Mouse (Mus musculus): ENCODE data around the gene Oxsm.

Gene Oxsm

GRCm38 (mm10) chr14:16249171-16249874 lies at the start of gene Oxsm, which contains the start of gene Ngly1:
Gene Oxsm, minus strand, starts transcription at chr14:16249808.
Gene Ngly1, plus strand, starts transcription at chr14:16249280.
- DNase-seq (ENCODE audit: low spot score in 2 of 2): peak; percentile 86 to 89

DNA sequence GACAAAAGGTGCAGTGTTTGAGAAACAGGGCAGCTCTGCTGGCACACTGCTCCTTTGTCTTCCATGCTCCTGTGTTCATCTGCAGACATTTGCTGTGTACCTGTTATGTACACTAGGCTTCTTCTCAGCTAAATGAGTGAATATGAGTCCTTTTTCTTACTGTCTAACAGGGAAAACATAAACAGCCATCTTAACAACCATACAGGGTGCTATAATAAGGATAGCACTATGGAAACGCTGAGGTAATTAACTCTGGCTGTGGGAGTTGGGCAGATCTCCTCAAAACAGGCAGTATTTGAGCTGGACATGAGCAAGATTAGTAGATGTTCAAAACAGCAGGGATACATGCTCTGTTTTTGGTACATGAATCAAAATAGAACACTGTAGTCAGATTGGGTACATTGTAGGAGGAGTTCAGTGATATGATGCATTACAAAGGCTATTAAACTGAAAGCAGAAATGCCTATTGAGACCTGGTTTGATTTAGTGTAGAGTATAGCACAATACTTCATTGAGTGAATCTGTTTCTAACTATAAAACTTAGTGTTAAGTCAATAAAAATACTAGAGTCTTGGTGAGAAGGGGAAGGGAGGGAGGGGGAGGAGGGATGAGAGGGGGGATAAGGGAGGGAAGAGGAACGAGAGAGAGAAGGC lies 47.3 kb upstream of the Oxsm start:
- DNase-seq (ENCODE audit: low spot score in 2 of 2): no peak

DNA sequence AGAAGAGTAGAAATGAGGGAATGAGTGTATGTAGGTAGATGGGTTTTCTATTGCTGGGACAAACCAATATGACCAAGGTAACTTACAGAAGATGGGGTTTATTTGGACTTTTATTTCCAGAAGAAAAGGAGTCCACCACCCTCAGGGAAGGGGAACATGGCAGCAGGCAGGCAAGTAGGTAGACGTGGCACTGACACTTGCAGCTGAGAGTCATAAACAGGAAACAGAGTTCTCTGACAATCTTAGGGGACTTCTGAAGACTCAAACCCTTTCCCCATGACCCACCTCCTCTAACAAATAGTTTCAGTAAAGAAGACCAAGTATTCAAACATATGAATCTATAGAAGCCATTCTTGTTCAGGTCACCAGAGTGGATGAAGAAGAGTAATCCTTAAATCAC lies 44.3 kb upstream of the Oxsm start:
- DNase-seq (ENCODE audit: low spot score in 2 of 2): no peak

GRCm38 (mm10) chr14:16293015-16293414 lies 43.4 kb upstream of the Oxsm start:
- no peak for DNase-seq (ENCODE audit: low spot score in 2 of 2)

GRCm38 (mm10) chr14:16292371-16292770 lies 42.8 kb upstream of the Oxsm start:
- no peak for DNase-seq (ENCODE audit: low spot score in 2 of 2)

DNA sequence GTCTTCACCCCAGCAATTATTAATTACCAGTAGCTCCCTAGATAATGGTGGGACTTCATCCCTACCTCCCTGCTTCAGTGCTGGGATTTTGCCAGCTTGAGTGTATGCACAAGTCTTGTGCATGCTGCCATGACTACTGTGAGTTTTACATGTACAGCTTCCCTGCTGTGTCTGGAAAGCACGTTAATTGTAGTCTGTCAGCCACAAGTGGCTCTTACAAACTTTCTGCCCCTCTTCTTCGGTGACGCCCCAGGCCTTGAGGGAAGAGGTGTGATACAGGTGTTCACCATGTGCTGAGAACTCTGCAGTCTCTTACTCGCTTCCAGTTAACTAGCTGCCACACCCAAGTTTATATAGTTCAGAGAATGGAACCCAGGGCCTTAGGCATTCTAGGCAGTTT lies 34.4 kb upstream of the Oxsm start:
- DNase-seq (ENCODE audit: low spot score in 2 of 2): no peak

GRCm38 (mm10) chr14:16279196-16279595 lies 29.6 kb upstream of the Oxsm start:
- no peak for DNase-seq (ENCODE audit: low spot score in 2 of 2)

GRCm38 (mm10) chr14:16273677-16274076 lies 24.1 kb upstream of the Oxsm start:
- DNase-seq (ENCODE audit: low spot score in 2 of 2): no peak

DNA sequence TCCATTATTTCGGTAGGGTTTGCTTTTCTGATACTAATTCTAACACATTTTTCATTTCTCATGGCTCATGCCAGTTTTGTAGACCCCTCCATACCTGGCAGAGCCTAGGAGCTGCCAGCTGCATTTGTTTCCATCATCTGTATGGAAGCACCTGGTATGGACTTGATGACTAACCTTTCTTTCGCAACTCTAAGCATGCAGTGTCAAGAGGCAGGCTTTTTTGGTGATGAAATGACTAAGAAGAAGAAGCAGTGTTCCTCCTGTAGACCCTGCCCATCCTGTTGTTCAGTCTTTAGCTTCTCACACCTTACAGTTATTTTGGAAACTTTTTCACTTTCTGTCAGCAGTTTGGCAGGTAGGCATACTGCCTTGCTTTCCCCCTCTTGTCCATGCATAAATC lies 20.2 kb upstream of the Oxsm start:
- DNase-seq (ENCODE audit: low spot score in 2 of 2): no peak

- no peak for DNase-seq (ENCODE audit: low spot score in 2 of 2)
Observed at GRCm38 (mm10) chr14:16267028-16267427, 17.4 kb upstream of the Oxsm start.

GRCm38 (mm10) chr14:16261869-16262268 lies 12.3 kb upstream of the Oxsm start:
- no peak for DNase-seq (ENCODE audit: low spot score in 2 of 2)

DNA sequence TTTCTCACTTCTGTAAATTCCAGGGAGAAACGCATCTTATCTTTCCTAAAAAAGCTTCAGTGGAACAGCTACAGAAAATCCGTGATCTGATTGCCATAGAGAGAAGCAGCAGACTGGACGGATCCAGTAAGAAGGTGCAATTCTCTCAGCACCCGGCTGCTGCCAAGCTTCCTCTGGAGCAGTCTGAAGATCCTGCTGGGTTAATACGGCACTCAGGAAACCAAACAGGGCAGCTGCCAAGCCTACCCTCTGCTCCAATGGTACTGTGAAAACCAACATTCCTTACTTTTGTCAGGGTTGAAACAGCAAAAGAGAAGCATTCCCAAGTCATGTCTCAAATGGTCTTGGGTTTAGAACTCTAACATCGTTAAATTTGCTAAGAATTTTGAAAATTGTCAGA lies 10.9 kb upstream of the Oxsm start:
- no peak for DNase-seq (ENCODE audit: low spot score in 2 of 2)

DNA sequence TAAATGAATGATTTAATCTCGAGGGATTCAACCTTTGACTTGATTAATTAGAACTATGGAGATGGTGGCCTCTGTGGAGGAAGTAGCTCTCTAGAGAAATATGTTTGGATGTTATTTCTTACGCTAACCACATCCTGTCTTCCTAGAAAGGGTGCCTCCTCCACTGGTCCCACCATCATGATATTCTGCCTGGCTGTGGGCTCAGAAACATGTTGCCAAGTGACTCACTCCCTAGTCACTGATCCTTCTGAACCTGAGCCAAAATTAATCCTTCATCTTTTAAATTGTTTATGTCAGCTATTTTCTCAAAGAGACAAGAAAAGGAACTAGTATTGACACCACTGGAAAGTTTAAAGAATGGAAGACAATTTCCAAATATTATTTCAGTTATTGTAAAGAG lies 6.6 kb upstream of the Oxsm start:
- DNase-seq (ENCODE audit: low spot score in 2 of 2): no peak

DNA sequence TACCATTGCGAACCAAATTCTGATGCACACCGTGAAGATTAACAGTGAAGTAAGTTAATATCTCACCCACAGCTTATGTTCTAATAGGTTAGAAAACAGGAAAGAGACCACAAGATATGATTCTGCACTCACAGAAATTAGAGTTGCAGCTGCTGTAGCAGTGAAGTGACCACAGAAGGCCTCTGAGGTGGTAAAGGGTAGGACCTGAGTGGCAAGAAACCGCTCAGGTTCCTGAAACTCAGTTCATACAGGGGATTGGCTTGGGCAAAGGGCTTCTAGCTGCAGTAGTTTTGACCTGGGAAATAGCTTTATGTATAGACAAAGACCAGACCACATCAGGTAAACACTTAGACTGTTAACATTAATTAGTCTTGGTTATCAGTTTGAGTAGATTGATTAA lies 6.1 kb upstream of the Oxsm start:
- DNase-seq (ENCODE audit: low spot score in 2 of 2): no peak

- no peak for DNase-seq (ENCODE audit: low spot score in 2 of 2)
Observed at GRCm38 (mm10) chr14:16250099-16250498, 491 bp upstream of the Oxsm start.

DNA sequence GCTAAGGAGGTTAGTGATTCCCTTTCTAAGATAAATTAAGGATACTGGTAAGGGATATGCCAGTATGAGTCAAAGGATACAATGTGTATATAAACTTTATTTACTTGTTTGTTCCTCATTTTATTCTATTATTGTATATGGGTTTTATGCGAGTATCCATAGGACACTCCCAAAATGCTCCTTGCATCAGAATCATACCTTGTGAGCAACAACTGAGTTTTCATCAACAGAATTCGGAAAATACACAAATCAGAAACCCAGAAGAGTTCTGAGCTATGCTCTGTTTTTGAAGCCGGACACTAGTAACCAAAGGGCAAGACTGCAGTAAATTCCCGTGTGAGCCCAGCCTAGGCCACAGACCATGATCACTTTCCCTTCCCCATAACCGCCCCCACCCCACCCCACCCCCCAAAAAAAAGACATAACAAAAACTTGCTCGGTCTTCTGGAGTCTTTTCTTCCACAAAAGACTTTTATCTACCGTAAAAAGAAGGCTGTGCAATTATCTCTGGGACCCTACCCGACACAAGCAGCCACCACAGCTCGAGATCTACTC lies 928 bp downstream of the Oxsm start:
- DNase-seq (ENCODE audit: low spot score in 2 of 2): no peak

DNA sequence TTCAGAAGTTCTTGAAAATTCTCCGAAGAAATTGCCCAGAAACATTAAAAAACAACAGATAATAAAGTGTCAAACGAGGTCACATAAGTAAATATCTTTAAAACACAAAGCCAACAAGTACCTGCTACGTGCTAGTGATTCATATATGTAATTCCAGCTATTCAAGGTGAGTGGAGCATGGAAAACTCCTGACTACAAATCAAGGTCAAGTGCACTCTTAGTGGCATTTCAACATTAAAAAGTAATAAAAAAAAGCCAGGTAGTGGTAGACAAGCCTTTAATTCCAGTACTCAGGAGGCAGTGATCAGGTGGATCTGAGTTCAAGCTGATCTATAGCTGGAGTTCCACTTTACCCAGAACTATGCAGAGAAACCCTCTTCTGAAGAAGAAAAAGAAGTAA lies 1.5 kb downstream of the Oxsm start:
- no peak for DNase-seq (ENCODE audit: low spot score in 2 of 2)

- no peak for DNase-seq (ENCODE audit: low spot score in 2 of 2)
Observed at GRCm38 (mm10) chr14:16246340-16246912, 3.2 kb downstream of the Oxsm start.

GRCm38 (mm10) chr14:16245127-16245526 lies 4.5 kb downstream of the Oxsm start:
- DNase-seq (ENCODE audit: low spot score in 2 of 2): no peak

GRCm38 (mm10) chr14:16244370-16244769 lies 5.2 kb downstream of the Oxsm start:
- no peak for DNase-seq (ENCODE audit: low spot score in 2 of 2)

GRCm38 (mm10) chr14:16243603-16244209 lies 5.9 kb downstream of the Oxsm start:
- DNase-seq (ENCODE audit: low spot score in 2 of 2): peak; percentile 40 to 63

DNA sequence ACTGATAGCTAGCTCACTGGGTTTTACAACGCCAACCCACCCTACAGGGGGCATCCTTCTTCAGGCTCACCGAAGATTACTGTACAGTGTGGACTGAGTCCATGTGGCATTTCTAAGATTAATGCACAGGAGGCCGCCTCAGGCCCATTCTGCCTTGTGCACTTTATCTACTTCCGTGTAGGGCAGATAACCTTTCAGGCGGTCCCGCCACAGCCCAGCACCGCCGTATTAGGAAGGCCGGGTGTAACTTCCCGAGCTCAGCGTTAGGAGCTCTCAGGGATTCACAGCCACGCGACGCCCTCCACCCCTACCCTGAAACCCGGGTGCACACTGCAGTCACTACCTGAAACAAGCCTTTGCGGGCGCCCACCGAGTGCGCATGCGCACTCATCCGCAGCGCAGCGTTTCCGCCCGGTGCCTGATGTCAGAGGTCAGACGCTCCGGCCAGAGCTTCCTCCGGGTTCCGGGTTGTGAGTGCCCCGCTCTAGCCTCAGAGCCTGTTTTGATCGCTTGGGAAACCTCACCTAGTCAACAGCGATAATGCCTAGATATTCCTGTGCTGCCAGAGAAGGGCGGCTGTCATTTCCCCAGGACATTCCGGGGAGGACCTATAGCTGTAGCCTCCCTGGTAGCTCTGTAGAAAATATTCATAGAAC lies 6.5 kb downstream of the Oxsm start:
- peak; percentile 90 to 93 for DNase-seq (ENCODE audit: low spot score in 2 of 2)

All from heart, adult 9 months (tissue).